Mouse (Mus musculus) hindbrain, postnatal 0 days (tissue): ENCODE measurements around the gene Inpp4b. TPM values are rescaled to one million over a fixed set of nuclear protein-coding genes. Genes with fewer than 3 reads are reported as not detected.

Experiments used
- ATAC-seq: fragments of 200-750 bp; cut with Nextera tagmentation; 2 replicates; pipeline ENCODE4 v1.8.0; 2017; ENCODE audit warnings: mild to moderate bottlenecking, moderate TSS enrichment, moderate library complexity
- DNase-seq: peaks from one replicate; pipeline ENCODE4 v3.0.0-alpha.2; 2015; ENCODE audit warnings: low spot score
- H3K27ac ChIP-seq: fragments of 300-500 bp; sonication (generic); 2 replicates; pipeline ENCODE4 v1.5.1; 2014; ENCODE audit warnings: mild to moderate bottlenecking
- H3K27me3 ChIP-seq: fragments of 300-500 bp; sonication (generic); 2 replicates; pipeline ENCODE4 v1.6.1; 2014; ENCODE audit warnings: low read length, mixed read lengths; ENCODE audit not compliant: insufficient read depth
- H3K36me3 ChIP-seq: fragments of 300-500 bp; sonication (generic); 2 replicates; pipeline ENCODE4 v1.6.1; 2014; ENCODE audit warnings: low read length, mixed read lengths; ENCODE audit not compliant: insufficient read depth
- H3K4me1 ChIP-seq: fragments of 300-500 bp; sonication (generic); 2 replicates; pipeline ENCODE4 v1.6.1; 2014; ENCODE audit warnings: antibody characterized with exemption, low read length, mixed read lengths; ENCODE audit not compliant: insufficient read depth
- H3K4me2 ChIP-seq: fragments of 300-500 bp; sonication (generic); 2 replicates; pipeline ENCODE4 v1.6.1; 2014; ENCODE audit warnings: low read depth, mild to moderate bottlenecking, low read length, moderate library complexity, mixed read lengths
- H3K4me3 ChIP-seq: fragments of 300-500 bp; sonication (generic); 2 replicates; pipeline ENCODE4 v1.5.1; 2014; ENCODE audit warnings: low read length
- H3K9ac ChIP-seq: fragments of 300-500 bp; sonication (generic); replicated peaks from 2 replicates; pipeline ENCODE4 v1.6.1; 2014; ENCODE audit warnings: mild to moderate bottlenecking, low read length, moderate library complexity, mixed read lengths
- H3K9me3 ChIP-seq: fragments of 300-500 bp; sonication (generic); 2 replicates; pipeline ENCODE4 v1.6.1; 2016; ENCODE audit warnings: low read length, mixed read lengths
- CTCF ChIP-seq: IDR thresholded peaks from 2 replicates; pipeline ENCODE4 v1.5.1; 2016; ENCODE audit warnings: antibody characterized with exemption, control low read depth, low read depth
- WGBS: fragments of 180-500 bp; shearing (Covaris S2); extraction: QIAGEN DNeasy Blood & Tissue Kit; methylation state at CpG from one replicate; pipeline ENCODE4 v1.1.7; 2014; 5-methylcytosine and 5-hydroxymethylcytosine counted together
- polyA plus RNA-seq: library from polyadenylated mRNA; unstranded; fragments of >200 nt; fragmentation: Nextera tagmentation; extraction: Ambion mirVana; gene quantifications from 2 replicates; pipeline ENCODE4 v1.2.1, GENCODE M21; 2015
- total RNA-seq: library from RNA; depleted of rRNA; stranded (reverse); fragments of >200 nt; gene quantifications from 2 replicates; pipeline ENCODE4 v1.2.3, GENCODE M21; 2014

The Inpp4b gene
- total and polyA plus RNA-seq, 2 experiments from 2014 or later = 8.1 to 8.2 TPM

DNA sequence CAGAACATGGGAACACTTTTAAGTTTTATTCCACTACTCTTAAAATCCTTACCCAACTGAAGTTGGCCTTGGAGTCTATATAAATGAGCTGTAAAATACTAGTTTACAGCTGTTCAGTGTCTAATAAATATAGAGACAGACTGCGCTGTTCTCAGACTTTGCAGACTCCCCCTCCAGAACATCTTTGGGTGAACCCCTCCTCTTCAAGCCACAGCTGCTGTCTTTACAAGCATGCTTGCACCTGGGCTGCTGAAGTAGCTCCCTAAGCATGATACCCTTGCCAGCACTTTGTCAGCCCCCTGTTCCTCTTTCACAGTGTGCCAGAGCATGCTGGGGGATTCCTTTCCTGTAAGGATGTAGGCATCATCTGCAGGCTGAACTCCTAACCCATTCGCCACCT is 272.2 kb downstream of the Inpp4b start:
- ATAC-seq (no peak), DNase-seq (no peak)
- Histone ChIP-seq H3K27ac (no peak overlapping the region), H3K9ac (no peak overlapping the region), H3K27me3 (no peaks in the 10 kb centered on the region), H3K4me2 (no peak overlapping the region), H3K9me3 (no peaks in the 10 kb centered on the region), H3K4me1 (no peaks in the 10 kb centered on the region), H3K36me3 (no peaks in the 10 kb centered on the region), H3K4me3 (no peak overlapping the region)
- 84% methylated on average over 2 of the region's 2 CpGs for WGBS
- no peak for TF ChIP-seq CTCF

DNA sequence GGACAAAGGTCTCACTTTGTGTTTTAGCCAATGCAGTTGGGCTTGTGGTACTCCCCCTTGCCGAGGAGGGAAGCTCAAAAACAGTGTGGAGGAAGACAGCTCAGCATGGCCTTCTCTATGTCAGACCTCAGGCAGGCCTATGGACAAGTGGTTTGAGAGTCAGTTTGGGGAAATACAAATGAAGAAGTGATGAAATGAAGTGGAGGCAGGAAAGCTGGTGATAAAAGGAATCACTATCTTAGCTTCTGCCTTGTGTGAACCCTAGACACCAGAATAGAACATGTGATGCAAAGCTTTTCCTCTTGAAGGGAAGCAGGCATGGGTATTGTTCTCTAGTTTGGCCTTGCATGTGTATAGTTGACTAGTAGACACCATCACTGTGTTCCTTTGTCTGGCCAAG is 273.2 kb downstream of the Inpp4b start:
- ATAC-seq (no peak), DNase-seq (no peak)
- 73% methylated on average over 1 of the region's 1 CpGs for WGBS
- no peak overlapping the region for H3K27ac ChIP-seq
- H3K27me3 ChIP-seq = no peaks in the 10 kb centered on the region
- H3K9me3 ChIP-seq = no peaks in the 10 kb centered on the region
- H3K36me3 ChIP-seq = no peaks in the 10 kb centered on the region
- H3K4me2 ChIP-seq = no peak overlapping the region
- H3K4me1 ChIP-seq = no peaks in the 10 kb centered on the region
- TF ChIP-seq CTCF = no peak
- no peak overlapping the region for H3K4me3 ChIP-seq
- no peak overlapping the region for H3K9ac ChIP-seq

DNA sequence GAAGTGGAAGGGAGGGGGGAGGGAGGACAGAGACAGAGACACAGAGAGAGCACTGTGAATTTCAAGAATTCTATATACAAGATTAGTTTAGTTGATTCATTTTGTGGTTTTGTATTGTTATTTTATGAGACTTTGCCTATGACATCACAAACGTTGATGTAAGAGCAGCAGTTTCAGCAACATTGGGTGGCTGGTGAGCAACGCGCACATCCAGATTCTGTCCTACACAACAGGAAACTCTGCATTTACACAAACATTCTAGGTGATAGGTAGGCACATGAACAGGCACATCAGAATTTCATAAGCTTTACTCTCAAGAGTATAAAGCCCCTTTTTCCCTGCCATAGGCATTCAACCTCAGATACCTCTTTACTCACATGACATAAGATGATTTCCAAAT is 276.6 kb downstream of the Inpp4b start:
- H3K27ac ChIP-seq = no peak overlapping the region
- no peak for ATAC-seq
- WGBS = 94% methylated on average over 3 of the region's 3 CpGs

DNA sequence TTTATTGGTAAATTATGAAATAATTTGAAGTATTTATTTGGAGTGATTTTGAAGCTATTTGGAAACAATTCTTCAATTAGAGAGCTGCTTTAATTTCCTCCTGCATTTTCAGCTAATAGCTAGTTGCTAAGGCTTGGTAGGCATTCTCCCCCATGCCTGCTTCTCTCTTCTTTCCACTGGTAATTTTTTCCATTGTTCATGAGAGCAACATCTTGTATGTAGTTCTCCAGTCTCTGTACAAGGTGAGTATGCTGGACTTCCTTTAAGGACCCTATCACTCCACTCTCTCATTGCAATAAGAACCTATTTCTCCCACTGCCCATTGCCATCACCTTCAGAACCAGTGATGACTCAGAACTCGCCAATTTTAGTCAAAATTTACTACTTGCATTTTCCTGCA is 292.7 kb downstream of the Inpp4b start:
- Histone ChIP-seq H3K36me3 (no peaks in the 10 kb centered on the region), H3K4me2 (no peak overlapping the region), H3K27ac (no peak overlapping the region), H3K4me3 (no peak overlapping the region), H3K4me1 (no peaks in the 10 kb centered on the region), H3K27me3 (no peaks in the 10 kb centered on the region), H3K9ac (no peak overlapping the region), H3K9me3 (no peaks in the 10 kb centered on the region)
- WGBS = 88% methylated on average over 1 of the region's 1 CpGs
- DNase-seq (no peak), ATAC-seq (no peak)
- TF ChIP-seq CTCF = no peak

More for the DNA sequence above, 276.6 kb downstream of the Inpp4b start:
- Histone ChIP-seq H3K9ac (no peak overlapping the region), H3K4me2 (no peak overlapping the region), H3K4me3 (no peak overlapping the region), H3K27me3 (no peaks in the 10 kb centered on the region), H3K36me3 (no peaks in the 10 kb centered on the region), H3K9me3 (no peaks in the 10 kb centered on the region), H3K4me1 (no peaks in the 10 kb centered on the region)
- no peak for DNase-seq
- no peak for TF ChIP-seq CTCF

DNA sequence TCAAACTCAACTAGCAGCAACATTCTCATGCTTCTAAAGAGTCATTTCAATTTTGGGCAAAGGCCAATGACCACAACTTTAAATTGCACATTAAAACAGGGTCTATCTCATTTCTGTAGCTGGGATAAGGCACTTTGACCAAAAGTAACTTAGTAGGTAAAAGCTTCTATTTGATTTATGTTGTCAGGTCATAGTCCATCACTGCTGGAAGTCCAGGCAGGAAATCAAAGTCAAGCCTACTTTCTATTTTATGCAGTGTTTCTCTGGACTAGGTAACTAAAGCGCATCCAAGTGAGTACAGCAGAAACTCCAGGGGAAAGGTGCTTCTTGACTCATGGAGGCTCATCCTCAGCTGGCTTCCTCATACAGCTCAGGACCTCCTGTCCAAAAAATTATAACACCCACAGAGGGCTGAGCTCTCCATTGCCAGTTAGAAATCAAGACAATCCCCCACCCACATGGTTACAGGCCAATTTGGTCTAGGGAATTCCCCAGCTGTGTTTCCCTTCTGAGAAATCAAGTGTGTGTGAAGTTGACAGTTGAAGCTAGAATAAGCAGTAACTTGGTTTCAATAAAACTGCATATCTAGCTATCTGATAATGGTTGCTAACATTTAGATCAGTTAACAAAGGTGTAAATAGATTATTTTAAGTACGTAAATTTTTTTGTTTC is 293.7 kb downstream of the Inpp4b start:
- WGBS = 96% methylated on average over 2 of the region's 2 CpGs
- H3K9me3 ChIP-seq = no peaks in the 10 kb centered on the region
- H3K27ac ChIP-seq = no peak overlapping the region
- TF ChIP-seq CTCF = no peak
- H3K4me1 ChIP-seq = no peaks in the 10 kb centered on the region
- ATAC-seq (no peak), DNase-seq (no peak)
- H3K4me2 ChIP-seq = no peak overlapping the region
- H3K9ac ChIP-seq = no peak overlapping the region
- H3K27me3 ChIP-seq = no peaks in the 10 kb centered on the region
- H3K36me3 ChIP-seq = no peaks in the 10 kb centered on the region
- H3K4me3 ChIP-seq = no peak overlapping the region

DNA sequence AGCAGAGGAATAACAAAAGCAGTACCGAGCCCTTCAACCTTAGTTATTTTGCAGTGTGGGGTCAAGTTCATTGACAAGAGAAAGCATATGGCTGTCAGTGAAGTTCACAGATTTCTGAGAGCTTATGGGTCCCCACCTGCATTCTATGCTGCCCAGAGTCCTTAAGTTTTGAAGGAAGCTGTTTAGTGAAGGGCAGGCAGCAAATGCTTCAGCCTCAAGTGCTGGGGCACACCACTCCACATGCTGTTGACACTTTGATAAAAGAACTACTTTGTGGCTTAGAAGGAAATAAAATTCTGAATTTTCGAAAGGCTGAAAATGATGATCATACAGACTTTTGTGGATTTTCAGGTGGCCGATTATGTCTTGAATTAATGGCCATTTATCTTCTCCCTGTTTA is 296.1 kb downstream of the Inpp4b start:
- DNase-seq (no peak), ATAC-seq (no peak)
- TF ChIP-seq CTCF = no peak
- WGBS = 94% methylated on average over 3 of the region's 3 CpGs
- Histone ChIP-seq H3K9ac (no peak overlapping the region), H3K27me3 (no peaks in the 10 kb centered on the region), H3K4me3 (no peak overlapping the region), H3K9me3 (no peaks in the 10 kb centered on the region), H3K4me1 (no peaks in the 10 kb centered on the region), H3K4me2 (no peak overlapping the region), H3K27ac (no peak overlapping the region), H3K36me3 (no peaks in the 10 kb centered on the region)

DNA sequence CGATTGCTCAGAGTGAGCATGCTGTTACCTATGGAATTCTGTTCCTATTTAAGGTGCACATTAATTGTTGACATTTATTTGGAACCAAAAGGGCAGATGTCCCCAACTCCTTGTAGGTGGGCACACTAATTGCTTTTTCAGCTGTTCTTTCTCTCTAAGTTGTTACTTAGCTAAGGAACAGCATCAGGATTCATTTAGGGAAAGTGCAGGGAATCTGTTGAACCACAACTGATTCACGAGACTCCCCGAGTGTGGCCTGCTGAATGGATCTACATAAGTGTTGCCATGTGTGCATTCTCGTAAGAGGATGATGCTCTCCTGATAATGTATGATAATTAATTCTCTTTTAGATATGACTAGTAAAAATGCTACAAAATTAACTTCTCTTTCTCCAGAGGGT is 297.5 kb downstream of the Inpp4b start:
- no peaks in the 10 kb centered on the region for H3K9me3 ChIP-seq
- no peak for DNase-seq
- no peak overlapping the region for H3K4me3 ChIP-seq
- no peak overlapping the region for H3K9ac ChIP-seq
- TF ChIP-seq CTCF = no peak
- no peaks in the 10 kb centered on the region for H3K4me1 ChIP-seq
- H3K27me3 ChIP-seq = no peaks in the 10 kb centered on the region
- no peak overlapping the region for H3K4me2 ChIP-seq
- H3K36me3 ChIP-seq = no peaks in the 10 kb centered on the region
- no peak for ATAC-seq
- 69% methylated on average over 4 of the region's 4 CpGs for WGBS
- no peak overlapping the region for H3K27ac ChIP-seq
